Mouse (Mus musculus) retina, postnatal 7 days (tissue): Measurements from ENCODE around the gene Spats2l.
A peak's percentile ranks its signal among the peaks of the same experiment; 100 is the strongest.

Experiments used
- DNase-seq: peaks from one replicate; pipeline ENCODE4 v3.0.0-alpha.2; 2012; ENCODE audit warnings: low read depth, low spot score

Gene Spats2l

DNA sequence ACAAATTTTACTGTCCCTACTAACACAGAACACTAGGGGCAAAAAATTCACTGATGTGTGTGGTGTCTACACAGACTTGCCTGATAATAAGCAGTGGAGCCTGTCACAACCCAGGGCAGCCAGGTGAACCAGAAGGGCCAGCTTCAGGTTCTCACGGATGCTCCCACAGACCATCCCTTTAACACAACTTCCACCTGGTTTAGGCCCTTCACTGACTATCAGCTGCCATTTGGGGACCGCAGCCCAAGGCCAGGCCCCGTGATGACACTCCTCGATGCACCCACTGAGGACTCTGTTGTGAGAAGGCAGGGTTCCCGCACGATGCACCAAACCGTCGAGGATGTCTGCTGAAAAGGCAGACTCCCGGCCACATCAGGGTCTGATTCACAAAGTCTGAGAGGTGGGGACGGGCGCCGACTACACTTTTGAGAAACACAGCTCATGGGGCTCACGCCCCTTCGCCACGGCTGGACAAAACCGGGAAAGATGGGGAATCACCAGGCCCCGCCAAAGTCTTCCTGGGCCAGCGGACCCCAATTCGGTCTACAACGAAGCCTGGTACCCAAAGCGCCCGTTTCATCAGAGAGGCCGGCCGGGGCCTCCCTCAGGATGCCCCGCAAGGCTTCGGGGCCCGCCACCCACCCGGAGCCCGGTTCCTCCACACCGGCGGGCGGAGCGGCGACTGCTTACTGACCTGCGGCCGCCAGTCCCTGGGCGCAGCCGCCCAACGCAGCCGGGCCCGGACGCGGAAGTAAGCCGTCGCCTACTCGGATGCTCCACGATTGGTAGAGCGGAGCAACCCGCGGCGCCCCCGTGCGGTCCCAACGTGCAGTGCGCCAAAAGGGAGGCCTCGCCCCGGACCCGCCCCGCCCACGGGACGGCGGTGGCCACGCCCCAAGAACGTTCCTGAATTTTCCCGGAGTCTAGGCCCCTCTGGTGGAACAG lies 195.6 kb downstream of the Spats2l start:
- DNase-seq: peak; percentile 85

- no peak for DNase-seq
Observed at GRCm38 (mm10) chr1:57971588-57971987, 197.6 kb downstream of the Spats2l start.

DNA sequence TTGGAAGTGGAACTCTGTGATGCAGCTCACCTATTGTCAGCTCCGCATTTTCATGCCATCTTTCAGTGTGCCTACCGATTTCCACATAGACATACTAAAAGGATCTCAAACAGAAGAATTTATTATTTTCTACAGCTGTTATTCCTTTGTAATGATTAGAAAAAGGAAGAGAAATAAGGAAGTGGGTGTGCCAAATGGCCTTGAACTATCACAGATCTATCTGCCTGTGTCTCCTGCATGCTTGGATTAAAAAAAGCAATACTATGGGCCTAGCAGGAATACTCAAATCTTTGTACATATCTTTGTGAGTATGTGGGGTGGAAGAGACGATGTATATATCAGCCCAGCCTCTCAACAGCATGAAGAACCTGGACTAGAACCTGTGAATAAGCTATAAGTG lies 202.9 kb downstream of the Spats2l start:
- DNase-seq: no peak

- DNase-seq: no peak
Observed at GRCm38 (mm10) chr1:57989052-57989600, 215.2 kb downstream of the Spats2l start.

DNA sequence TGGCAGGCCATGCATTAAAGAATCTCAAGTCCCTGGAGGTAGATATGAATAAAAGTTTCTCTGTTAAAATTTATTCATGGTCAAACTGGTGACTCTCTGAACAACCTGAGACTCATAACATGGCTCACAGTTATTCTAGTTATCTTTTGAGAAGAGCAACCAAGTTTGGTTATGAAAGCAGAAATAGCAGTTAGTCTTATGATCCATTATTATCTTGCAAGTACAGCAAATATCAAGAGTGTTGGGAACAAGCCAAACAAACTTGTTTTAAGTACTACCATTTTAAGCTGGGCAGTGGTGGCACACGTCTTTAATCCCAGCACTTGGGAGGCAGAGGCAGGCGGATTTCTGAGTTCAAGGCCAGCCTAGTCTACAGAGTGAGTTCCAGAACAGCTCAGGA lies 217.3 kb downstream of the Spats2l start:
- no peak for DNase-seq

DNA sequence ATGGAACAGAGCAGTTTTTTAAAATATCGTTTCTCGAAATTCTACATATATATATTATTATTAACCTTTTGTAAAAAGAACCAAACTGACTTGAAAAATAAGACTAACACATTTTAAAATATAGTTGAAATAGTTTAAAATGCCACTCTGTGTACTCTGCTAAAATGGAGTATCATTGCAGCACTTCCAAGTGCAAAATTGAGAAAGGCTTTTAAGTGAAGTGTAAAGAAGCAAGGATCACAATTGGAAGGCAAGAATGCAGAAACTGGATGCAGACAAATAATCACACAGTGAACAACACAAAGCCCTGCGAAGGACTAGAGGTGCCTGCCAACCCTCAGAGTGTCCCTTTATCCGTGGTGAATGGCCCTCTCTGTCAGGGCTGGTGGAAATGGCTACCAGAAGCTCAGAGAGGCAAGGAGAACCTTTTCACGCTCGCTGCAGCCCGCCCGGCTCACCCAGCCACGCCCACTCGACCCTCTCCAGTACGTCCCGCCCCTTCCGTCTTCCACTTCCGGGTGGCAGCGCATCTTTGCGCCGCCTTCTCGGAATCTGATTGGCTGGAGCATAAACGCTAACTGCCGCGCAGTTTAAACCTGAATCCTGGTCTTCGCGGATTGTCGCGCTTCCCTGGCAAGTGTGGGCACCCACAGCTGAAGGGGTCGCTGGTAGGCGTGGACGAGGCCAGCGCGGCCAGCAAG lies 221.6 kb downstream of the Spats2l start, which contains the start of gene Sgo2a:
Sgo2a (plus strand) TSS at position 540 of the 701 bp plus-strand sequence.
- peak; percentile 94 for DNase-seq

GRCm38 (mm10) chr1:57996133-57996615 lies 222.2 kb downstream of the Spats2l start:
- DNase-seq: no peak
